Mouse (Mus musculus) liver, embryonic 13.5 days (tissue): Measurements from ENCODE around the gene Kctd20. TPM values are rescaled to one million over a fixed set of nuclear protein-coding genes. Genes with fewer than 3 reads are reported as not detected.
A peak's percentile ranks its signal among the peaks of the same experiment; 100 is the strongest.

Source experiments
- ATAC-seq: fragments of 200-750 bp; cut with Nextera tagmentation; 2 replicates; pipeline ENCODE4 v1.8.0; 2017; ENCODE audit warnings: low read depth, mild to moderate bottlenecking, moderate number of reproducible peaks, moderate library complexity
- DNase-seq: peaks from one replicate; pipeline ENCODE4 v3.0.0; 2022
- H3K27ac ChIP-seq: fragments of 300-500 bp; sonication (generic); 2 replicates; pipeline ENCODE4 v1.5.1; 2015; ENCODE audit warnings: moderate library complexity, mild to moderate bottlenecking, inconsistent platforms
- H3K27me3 ChIP-seq: fragments of 300-500 bp; sonication (generic); 2 replicates; pipeline ENCODE4 v1.6.1; 2015; ENCODE audit warnings: mild to moderate bottlenecking, inconsistent platforms
- H3K36me3 ChIP-seq: fragments of 300-500 bp; sonication (generic); 2 replicates; pipeline ENCODE4 v1.6.1; 2015; ENCODE audit warnings: mild to moderate bottlenecking, inconsistent platforms
- H3K4me1 ChIP-seq: fragments of 300-500 bp; sonication (generic); replicated peaks from 2 replicates; pipeline ENCODE4 v1.6.1; 2015; ENCODE audit warnings: inconsistent platforms
- H3K4me2 ChIP-seq: fragments of 300-500 bp; sonication (generic); 2 replicates; pipeline ENCODE4 v1.6.1; 2015; ENCODE audit warnings: inconsistent platforms, mild to moderate bottlenecking, moderate library complexity
- H3K4me3 ChIP-seq: fragments of 300-500 bp; sonication (generic); replicated peaks from 2 replicates; pipeline ENCODE4 v1.5.1; 2015; ENCODE audit warnings: mild to moderate bottlenecking, inconsistent platforms
- H3K9ac ChIP-seq: fragments of 300-500 bp; sonication (generic); 2 replicates; pipeline ENCODE4 v1.6.1; 2015; ENCODE audit warnings: mild to moderate bottlenecking, inconsistent platforms
- H3K9me3 ChIP-seq: fragments of 300-500 bp; sonication (generic); replicated peaks from 2 replicates; pipeline ENCODE4 v1.6.1; 2016; ENCODE audit warnings: inconsistent platforms
- WGBS: fragments of 180-500 bp; shearing (Covaris S2); methylation state at CpG from one replicate; pipeline ENCODE4 v1.1.7; 2015; ENCODE audit not compliant: insufficient replicate concordance; 5-methylcytosine and 5-hydroxymethylcytosine counted together
- polyA plus RNA-seq: library from polyadenylated mRNA; unstranded; fragments of >200 nt; fragmentation: Nextera tagmentation; extraction: Ambion mirVana; gene quantifications from 2 replicates; pipeline ENCODE4 v1.2.1, GENCODE M21; 2015

Kctd20 gene
- polyA plus RNA-seq, 1 experiment from 2014 or later = 65.8 TPM

DNA sequence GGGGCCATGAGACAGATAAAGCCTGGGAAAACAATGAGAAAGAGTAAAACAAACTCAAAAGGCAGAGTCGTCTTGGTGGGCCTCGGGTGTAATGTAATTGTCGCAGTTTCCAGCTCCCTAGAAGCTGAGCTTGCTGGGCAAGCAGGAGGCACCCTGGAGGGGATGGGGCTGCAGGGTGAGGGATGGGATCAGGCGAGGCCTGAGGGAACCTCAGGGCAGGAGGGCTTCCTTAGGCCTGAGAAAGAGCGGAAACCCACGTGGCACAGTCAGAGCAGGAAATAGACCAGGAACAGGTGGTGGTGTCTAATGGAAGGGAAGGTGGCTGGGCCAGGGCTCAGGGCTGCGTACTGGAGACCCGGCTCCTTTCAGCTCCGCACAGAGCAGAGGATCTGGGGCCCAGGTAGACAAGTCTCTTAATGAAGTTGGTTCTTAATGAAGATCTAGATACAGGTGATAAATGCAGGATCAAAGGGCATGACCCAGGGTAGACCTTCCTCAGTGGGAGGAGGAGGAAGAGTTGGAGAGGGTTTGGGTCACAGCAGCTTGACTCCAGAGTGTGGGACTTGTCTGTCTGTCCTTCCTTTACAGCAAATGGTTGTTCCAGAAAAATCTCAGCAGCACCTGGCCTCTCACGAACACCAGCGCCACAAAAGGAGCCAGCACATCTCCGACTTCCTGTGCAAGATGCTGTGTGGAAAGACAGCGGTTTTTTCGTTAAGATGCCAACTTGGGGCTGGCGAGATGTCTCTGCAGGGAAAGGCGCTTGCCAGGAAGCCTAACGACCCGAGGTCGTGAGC is 17.4 kb upstream of the Kctd20 start:
- H3K36me3 ChIP-seq = no peaks in the 10 kb centered on the region
- no peak for ATAC-seq
- 73% methylated on average over 19 of the region's 19 CpGs for WGBS
- DNase-seq = no peak
- H3K27ac ChIP-seq = peak overlapping the region; percentile 25; the same call in 1 of the 2 replicates
- H3K9ac ChIP-seq = 0 out of 2 replicates have a peak overlapping the region, but pooled peaks have one; percentile 23
- no peak overlapping the region for H3K4me3 ChIP-seq
- H3K4me1 ChIP-seq = peaks cover 54% of the 10 kb centered on the region
- no peaks in the 10 kb centered on the region for H3K27me3 ChIP-seq
- H3K4me2 ChIP-seq = no peak overlapping the region
- H3K9me3 ChIP-seq = no peaks in the 10 kb centered on the region; the same call in 1 of the 2 replicates

GRCm38 (mm10) chr17:28936133-28936532 is 15.6 kb upstream of the Kctd20 start:
- DNase-seq = no peak
- Histone ChIP-seq H3K4me3 (no peak overlapping the region), H3K9ac (peak overlapping the region; percentile 49; the same call in 1 of the 2 replicates), H3K27me3 (no peaks in the 10 kb centered on the region), H3K36me3 (no peaks in the 10 kb centered on the region), H3K27ac (peak overlapping the region; percentile 69), H3K4me2 (peak overlapping the region; percentile 21), H3K9me3 (no peaks in the 10 kb centered on the region; the same call in 1 of the 2 replicates), H3K4me1 (peaks cover 37% of the 10 kb centered on the region)
- WGBS = 23% methylated on average over 7 of the region's 7 CpGs
- ATAC-seq = peak; percentile 77

DNA sequence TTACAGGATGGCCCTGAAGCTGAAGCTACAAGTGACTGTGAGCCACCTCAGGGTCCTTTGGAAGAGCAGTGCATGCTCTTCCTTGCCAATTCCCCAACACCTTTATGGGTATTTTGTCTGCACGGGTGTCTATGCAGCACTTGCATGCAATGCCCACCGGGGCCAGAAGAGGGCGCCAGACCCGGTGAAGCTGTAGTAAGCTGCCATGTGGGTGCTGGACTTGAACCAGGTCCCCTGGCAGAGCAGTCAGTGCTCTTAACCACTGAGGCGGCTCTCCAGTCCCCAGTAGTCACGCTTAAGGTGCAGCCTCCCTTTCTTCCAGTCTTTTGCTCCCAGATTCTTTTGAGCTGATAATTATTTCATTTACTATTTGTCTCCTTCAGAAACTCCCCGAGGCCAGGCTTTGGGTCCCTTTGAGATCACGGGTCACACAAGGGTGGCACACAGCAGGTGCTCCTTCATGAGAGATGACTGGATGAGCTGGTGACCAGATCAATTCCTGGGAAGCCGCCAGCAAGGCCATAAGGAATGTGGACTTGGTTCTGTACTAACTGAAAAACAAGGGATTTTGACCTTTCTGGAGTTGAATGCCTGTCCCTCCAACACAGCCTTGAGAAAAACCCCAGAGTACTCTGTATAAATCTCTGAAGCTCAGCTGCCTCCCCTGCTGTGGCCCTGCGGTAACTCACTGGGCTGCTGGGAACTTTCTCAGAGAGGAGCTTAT is 15.0 kb upstream of the Kctd20 start:
- 68% methylated on average over 10 of the region's 10 CpGs for WGBS
- no peaks in the 10 kb centered on the region for H3K27me3 ChIP-seq
- peaks cover 34% of the 10 kb centered on the region for H3K4me1 ChIP-seq
- no peak overlapping the region for H3K9ac ChIP-seq
- no peak overlapping the region for H3K4me3 ChIP-seq
- peak; percentile 22; the same call in 1 of the 2 replicates for ATAC-seq
- no peaks in the 10 kb centered on the region; the same call in 1 of the 2 replicates for H3K9me3 ChIP-seq
- peak overlapping the region; percentile 69; the same call in 1 of the 2 replicates for H3K27ac ChIP-seq
- H3K36me3 ChIP-seq = no peaks in the 10 kb centered on the region
- no peak overlapping the region for H3K4me2 ChIP-seq
- peak; percentile 65 for DNase-seq

DNA sequence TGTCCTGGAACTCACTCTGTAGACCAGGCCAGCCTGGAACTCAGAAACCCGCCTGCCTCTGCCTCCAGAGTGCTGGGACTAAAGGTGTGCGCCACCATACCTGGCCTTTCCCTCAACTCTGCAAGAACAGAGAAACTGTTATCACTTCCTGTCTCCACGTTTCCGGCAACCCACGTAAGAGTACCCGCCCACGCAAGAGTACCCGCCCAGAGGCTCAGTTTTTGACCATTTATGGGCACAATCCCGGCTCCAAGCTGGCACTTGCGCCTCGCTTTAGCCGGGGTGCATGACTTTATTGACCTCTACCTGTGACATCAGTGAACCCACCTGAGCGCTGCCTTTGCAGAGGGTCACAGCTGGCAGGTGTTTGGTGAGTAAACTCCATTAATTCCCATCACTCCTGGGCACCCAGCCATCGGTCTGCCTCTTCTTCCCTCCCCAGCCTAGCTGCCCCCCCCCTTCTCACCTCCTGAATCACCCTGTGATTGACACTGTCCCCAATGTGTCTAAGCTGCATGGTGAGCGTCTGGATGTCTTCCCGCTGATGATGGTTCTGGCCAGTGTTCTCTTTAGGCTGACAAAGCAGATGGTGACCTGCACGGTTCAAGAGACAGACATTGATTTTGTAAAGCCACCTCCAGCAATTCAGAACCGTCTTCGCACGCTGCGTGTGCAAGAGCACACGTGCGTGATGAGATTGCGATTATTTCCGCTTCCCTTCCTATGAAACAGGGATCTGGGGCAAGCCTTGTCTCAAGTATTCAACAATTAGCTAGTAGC is 10.8 kb upstream of the Kctd20 start:
- peaks cover 18% of the 10 kb centered on the region for H3K4me1 ChIP-seq
- no peaks in the 10 kb centered on the region; the same call in 1 of the 2 replicates for H3K9me3 ChIP-seq
- H3K36me3 ChIP-seq = no peaks in the 10 kb centered on the region
- no peak overlapping the region for H3K4me3 ChIP-seq
- ATAC-seq (no peak), DNase-seq (no peak)
- no peak overlapping the region for H3K4me2 ChIP-seq
- 78% methylated on average over 25 of the region's 25 CpGs for WGBS
- no peaks in the 10 kb centered on the region for H3K27me3 ChIP-seq
- H3K9ac ChIP-seq = no peak overlapping the region
- H3K27ac ChIP-seq = no peak overlapping the region

- Histone ChIP-seq H3K27ac (peak overlapping the region; percentile 39; the same call in 1 of the 2 replicates), H3K9me3 (peaks cover 3% of the 10 kb centered on the region), H3K4me2 (peak overlapping the region; percentile 37), H3K9ac (peak overlapping the region; percentile 46; the same call in 1 of the 2 replicates), H3K27me3 (no peaks in the 10 kb centered on the region), H3K4me1 (peaks cover 11% of the 10 kb centered on the region), H3K36me3 (no peaks in the 10 kb centered on the region), H3K4me3 (peak overlapping the region; percentile 11; the same call in 1 of the 2 replicates)
- ATAC-seq (peak; percentile 85), DNase-seq (peak; percentile 82)
- WGBS = 56% methylated on average over 9 of the region's 11 CpGs
Observed at GRCm38 (mm10) chr17:28942101-28942500, 9.6 kb upstream of the Kctd20 start.

- Histone ChIP-seq H3K27me3 (no peaks in the 10 kb centered on the region), H3K4me2 (no peak within 1 kb of the TSS), H3K9me3 (peaks cover 8% of the 10 kb centered on the region; the same call in 1 of the 2 replicates), H3K4me3 (no peak within 1 kb of the TSS), H3K4me1 (peaks cover 11% of the 10 kb centered on the region), H3K36me3 (no peaks in the 10 kb centered on the region), H3K9ac (no peak within 1 kb of the TSS), H3K27ac (no peak within 1 kb of the TSS; the same call in 1 of the 2 replicates)
- DNase-seq (no peak), ATAC-seq (no peak)
- WGBS = 78% methylated on average over 7 of the region's 7 CpGs
Observed at GRCm38 (mm10) chr17:28943740-28944139, 8.0 kb upstream of the Kctd20 start, which contains the start of gene Pxt1. TSS of gene Pxt1 (minus strand) at chr17:28943840.

DNA sequence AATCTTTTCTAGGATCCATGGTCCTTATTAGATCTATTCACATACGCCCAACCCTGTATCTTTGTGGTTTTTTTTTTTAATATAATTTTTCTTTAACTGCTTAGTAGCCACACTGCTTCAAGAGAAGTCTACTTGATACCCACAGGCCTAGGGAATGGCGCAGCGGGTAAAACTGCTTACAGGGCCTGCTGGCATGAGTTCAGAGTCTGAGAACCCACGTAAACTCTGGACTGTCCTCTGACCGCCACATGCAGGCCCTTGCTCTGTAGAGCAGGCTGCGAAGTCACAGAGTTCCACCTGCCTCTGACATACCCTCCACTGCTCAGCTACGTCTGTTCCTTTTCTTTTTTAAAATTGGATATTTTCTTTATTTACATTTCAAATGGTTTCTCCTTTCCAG is 7.3 kb upstream of the Kctd20 start:
- no peak for ATAC-seq
- Histone ChIP-seq H3K4me3 (no peak overlapping the region), H3K36me3 (no peaks in the 10 kb centered on the region), H3K4me1 (peaks cover 11% of the 10 kb centered on the region), H3K27ac (no peak overlapping the region), H3K9me3 (peaks cover 8% of the 10 kb centered on the region; the same call in 1 of the 2 replicates), H3K4me2 (no peak overlapping the region), H3K27me3 (no peaks in the 10 kb centered on the region), H3K9ac (no peak overlapping the region)
- 82% methylated on average over 7 of the region's 7 CpGs for WGBS
- DNase-seq = no peak

GRCm38 (mm10) chr17:28947011-28947939 is 4.5 kb upstream of the Kctd20 start:
- WGBS = 79% methylated on average over 19 of the region's 19 CpGs
- no peak overlapping the region for H3K4me3 ChIP-seq
- H3K4me2 ChIP-seq = no peak overlapping the region
- H3K9me3 ChIP-seq = peaks cover 8% of the 10 kb centered on the region; the same call in 1 of the 2 replicates
- no peaks in the 10 kb centered on the region for H3K36me3 ChIP-seq
- no peaks in the 10 kb centered on the region for H3K27me3 ChIP-seq
- H3K27ac ChIP-seq = no peak overlapping the region
- H3K9ac ChIP-seq = no peak overlapping the region
- no peak for ATAC-seq
- DNase-seq = no peak
- H3K4me1 ChIP-seq = peaks cover 16% of the 10 kb centered on the region

DNA sequence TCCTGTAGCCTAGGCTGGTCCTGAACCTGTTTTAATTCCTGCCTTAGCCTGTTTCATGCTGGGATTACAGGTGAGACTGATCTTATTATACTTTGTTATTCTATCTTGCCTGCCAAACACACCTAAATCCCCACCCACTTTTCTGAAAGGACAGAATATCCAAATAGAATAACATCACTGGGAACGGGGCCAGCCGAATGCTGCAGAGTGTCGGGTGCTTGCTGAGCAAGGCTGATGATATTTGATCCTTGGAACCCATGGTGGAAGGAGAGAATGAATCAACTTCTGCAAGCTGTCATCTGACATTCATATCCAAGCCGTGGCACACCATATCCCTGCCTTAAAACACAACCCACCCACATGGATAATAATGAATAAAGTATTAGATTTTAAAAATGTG is 3.1 kb upstream of the Kctd20 start:
- Histone ChIP-seq H3K9me3 (peaks cover 8% of the 10 kb centered on the region; the same call in 1 of the 2 replicates), H3K27me3 (no peaks in the 10 kb centered on the region), H3K36me3 (no peaks in the 10 kb centered on the region), H3K9ac (no peak overlapping the region), H3K4me3 (no peak overlapping the region), H3K4me2 (no peak overlapping the region), H3K27ac (no peak overlapping the region), H3K4me1 (peaks cover 16% of the 10 kb centered on the region)
- ATAC-seq (no peak), DNase-seq (no peak)
- 80% methylated on average over 4 of the region's 4 CpGs for WGBS

- H3K4me3 ChIP-seq = no peak overlapping the region
- WGBS = 49% methylated on average over 4 of the region's 4 CpGs
- peak overlapping the region; percentile 72; the same call in 1 of the 2 replicates for H3K4me2 ChIP-seq
- peak overlapping the region; percentile 99 for H3K27ac ChIP-seq
- no peaks in the 10 kb centered on the region for H3K27me3 ChIP-seq
- ATAC-seq = no peak
- peaks cover 34% of the 10 kb centered on the region for H3K4me1 ChIP-seq
- H3K36me3 ChIP-seq = peaks cover 16% of the 10 kb centered on the region
- H3K9me3 ChIP-seq = peaks cover 8% of the 10 kb centered on the region; the same call in 1 of the 2 replicates
- no peak for DNase-seq
- H3K9ac ChIP-seq = peak overlapping the region; percentile 94; the same call in 1 of the 2 replicates
Observed at GRCm38 (mm10) chr17:28950751-28951150, 999 bp upstream of the Kctd20 start.
